Mouse (Mus musculus): ENCODE results near the gene Trpm6.

GRCm38 (mm10) chr19:18708101-18708500 is 41.7 kb upstream of the Trpm6 start:
- no peak for TF ChIP-seq CTCF (IDR thresholded peaks at IDR 0.05; ENCODE audit: low read depth)
- TF ChIP-seq EP300 (IDR thresholded peaks at IDR 0.05; ENCODE audit: low read depth), result no peak

Data from heart, postnatal 0 days (tissue).